Mouse (Mus musculus) lung, postnatal 0 days (tissue): ENCODE measurements around the gene Grik3.

Experiments used
- CTCF ChIP-seq: IDR thresholded peaks from 2 replicates; pipeline ENCODE4 v1.5.1; 2016; ENCODE audit warnings: antibody characterized with exemption, mild to moderate bottlenecking
- EP300 ChIP-seq: IDR thresholded peaks from 2 replicates; pipeline ENCODE4 v1.6.1; 2016; ENCODE audit warnings: antibody characterized with exemption, mild to moderate bottlenecking, control low read depth

DNA sequence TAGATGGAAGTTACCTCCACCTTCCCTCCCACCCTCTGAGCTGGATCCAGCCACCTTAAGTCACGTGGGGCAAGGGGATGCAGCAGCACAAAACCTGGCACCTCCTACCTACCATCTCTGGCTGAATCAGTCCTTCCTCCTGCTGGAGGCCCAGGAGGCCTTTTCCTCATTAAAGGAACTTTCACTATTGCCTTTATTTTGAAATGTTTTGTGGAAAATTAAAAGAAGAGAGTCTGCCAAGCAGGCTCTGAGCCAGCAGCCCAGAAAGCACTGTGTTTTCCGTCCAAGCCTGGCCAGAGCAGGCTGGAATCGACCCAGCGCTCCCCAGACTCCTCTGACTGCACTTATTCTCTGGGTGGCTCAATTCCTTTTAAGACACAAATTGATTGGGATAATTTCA is 139.0 kb downstream of the Grik3 start:
- TF ChIP-seq CTCF (no peak), EP300 (no peak)
